Mouse (Mus musculus): ENCODE data around the gene Tmem89. TPM values are rescaled to one million over a fixed set of nuclear protein-coding genes. Genes with fewer than 3 reads are reported as not detected.
A peak's percentile ranks its signal among the peaks of the same experiment; 100 is the strongest.

The Tmem89 gene
- 0.08 TPM in 1 of 2 replicates, not detected in the other for polyA plus RNA-seq (2012; rRNA removed)

DNA sequence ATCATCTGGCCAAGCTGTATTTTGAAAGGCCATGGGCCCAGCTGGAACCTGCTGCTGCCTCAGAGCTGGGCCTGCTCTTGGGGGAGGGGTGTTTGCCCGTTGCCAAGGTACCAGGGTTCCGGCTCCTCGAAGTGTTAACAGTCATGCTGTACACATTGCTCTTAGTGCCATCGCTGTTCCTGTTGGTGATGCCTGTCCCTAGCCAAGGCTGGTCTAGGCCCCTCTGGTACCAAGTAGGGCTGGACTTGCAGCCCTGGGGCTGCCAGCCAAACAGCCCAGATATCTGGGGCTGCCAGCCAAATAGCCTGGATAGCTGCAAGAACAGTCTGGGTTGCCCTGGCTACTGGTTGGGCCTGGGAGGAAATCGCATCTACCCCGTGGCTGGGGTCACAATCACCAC lies at the start of gene Tmem89:
Gene Tmem89, plus strand, starts transcription at position 129 of the 400 bp plus-strand sequence.
- Histone ChIP-seq H3K27ac (ENCODE audit: insufficient read depth, low read depth, low read length) (no peak within 1 kb of the TSS), H3K4me3 (ENCODE audit: insufficient read depth, low read depth, low read length) (no peak within 1 kb of the TSS), H3K36me3 (ENCODE audit: control insufficient read depth, insufficient read depth, low read length) (no peaks in the 10 kb centered on the region), H3K4me1 (ENCODE audit: control insufficient read depth, insufficient read depth, low read length) (no peaks in the 10 kb centered on the region; the same call in 1 of the 2 replicates), H3K27me3 (replicated peaks; ENCODE audit: control insufficient read depth, insufficient read depth, low read length) (no peaks in the 10 kb centered on the region)
- 79% methylated on average over 6 of the region's 6 CpGs for WGBS
- no peak for DNase-seq
- no peak for TF ChIP-seq POLR2A (IDR thresholded peaks at IDR 0.05; ENCODE audit: low read depth, low read length)
- TF ChIP-seq CTCF (conservative IDR thresholded peaks at IDR 0.05; ENCODE audit: insufficient read depth, insufficient read length, low read depth, low read length): no peak

DNA sequence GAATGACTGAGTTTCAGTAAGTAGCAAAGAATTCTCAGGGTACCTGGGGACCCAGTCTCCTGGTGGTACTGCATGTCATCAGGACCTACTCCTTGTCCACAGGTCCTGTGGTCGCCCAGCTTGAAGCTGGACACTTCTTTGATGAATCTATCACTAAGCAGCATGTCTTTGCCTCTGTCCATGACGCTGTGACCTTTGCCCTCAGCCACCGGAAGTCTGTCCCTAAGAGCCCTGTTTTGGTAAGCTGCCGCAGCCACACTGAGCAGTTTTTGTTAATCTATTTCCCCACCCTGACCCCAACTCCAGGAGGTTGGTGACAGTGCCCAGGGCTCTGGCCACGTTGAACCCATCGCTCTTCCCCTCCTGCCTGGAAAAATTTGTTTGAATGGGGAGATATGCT lies 2.1 kb upstream of the Tmem89 start:
- Histone ChIP-seq H3K4me1 (ENCODE audit: control insufficient read depth, insufficient read depth, low read length) (no peaks in the 10 kb centered on the region; the same call in 1 of the 2 replicates), H3K27ac (ENCODE audit: insufficient read depth, low read depth, low read length) (no peak overlapping the region)
- 60% methylated on average over 6 of the region's 6 CpGs for WGBS

DNA sequence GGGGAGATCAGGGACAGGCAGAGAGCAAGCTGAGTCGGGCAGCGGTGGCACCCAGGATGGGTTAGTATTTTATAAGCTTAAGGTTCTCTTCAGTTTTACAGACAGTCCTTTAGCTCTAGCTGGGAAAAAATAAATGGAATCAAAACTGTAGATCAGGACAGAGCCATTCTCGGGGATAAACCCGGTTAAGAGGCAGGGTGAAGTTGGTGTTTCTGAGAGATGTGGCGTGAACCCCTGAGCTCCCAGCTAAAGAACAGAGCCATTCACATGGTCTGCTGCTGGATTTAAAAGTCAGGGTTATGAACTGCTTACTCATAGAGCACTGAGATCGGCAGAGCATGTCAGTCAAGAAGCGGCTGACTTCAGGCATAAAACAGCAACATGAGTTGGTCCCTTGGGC lies 1.3 kb upstream of the Tmem89 start:
- WGBS: 71% methylated on average over 7 of the region's 7 CpGs
- Histone ChIP-seq H3K4me1 (ENCODE audit: control insufficient read depth, insufficient read depth, low read length) (no peaks in the 10 kb centered on the region; the same call in 1 of the 2 replicates), H3K27me3 (replicated peaks; ENCODE audit: control insufficient read depth, insufficient read depth, low read length) (no peaks in the 10 kb centered on the region), H3K4me3 (ENCODE audit: insufficient read depth, low read depth, low read length) (no peak overlapping the region), H3K27ac (ENCODE audit: insufficient read depth, low read depth, low read length) (no peak overlapping the region), H3K36me3 (ENCODE audit: control insufficient read depth, insufficient read depth, low read length) (no peaks in the 10 kb centered on the region)
- no peak for TF ChIP-seq CTCF (conservative IDR thresholded peaks at IDR 0.05; ENCODE audit: insufficient read depth, insufficient read length, low read depth, low read length)
- no peak for TF ChIP-seq POLR2A (IDR thresholded peaks at IDR 0.05; ENCODE audit: low read depth, low read length)
- DNase-seq: no peak

More for the DNA sequence above, 2.1 kb upstream of the Tmem89 start:
- no peak for TF ChIP-seq POLR2A (IDR thresholded peaks at IDR 0.05; ENCODE audit: low read depth, low read length)
- no peak for TF ChIP-seq CTCF (conservative IDR thresholded peaks at IDR 0.05; ENCODE audit: insufficient read depth, insufficient read length, low read depth, low read length)
- H3K36me3 ChIP-seq (ENCODE audit: control insufficient read depth, insufficient read depth, low read length): no peaks in the 10 kb centered on the region
- no peaks in the 10 kb centered on the region for H3K27me3 ChIP-seq (replicated peaks; ENCODE audit: control insufficient read depth, insufficient read depth, low read length)
- H3K4me3 ChIP-seq (ENCODE audit: insufficient read depth, low read depth, low read length): no peak overlapping the region
- peak; percentile 49 for DNase-seq

DNA sequence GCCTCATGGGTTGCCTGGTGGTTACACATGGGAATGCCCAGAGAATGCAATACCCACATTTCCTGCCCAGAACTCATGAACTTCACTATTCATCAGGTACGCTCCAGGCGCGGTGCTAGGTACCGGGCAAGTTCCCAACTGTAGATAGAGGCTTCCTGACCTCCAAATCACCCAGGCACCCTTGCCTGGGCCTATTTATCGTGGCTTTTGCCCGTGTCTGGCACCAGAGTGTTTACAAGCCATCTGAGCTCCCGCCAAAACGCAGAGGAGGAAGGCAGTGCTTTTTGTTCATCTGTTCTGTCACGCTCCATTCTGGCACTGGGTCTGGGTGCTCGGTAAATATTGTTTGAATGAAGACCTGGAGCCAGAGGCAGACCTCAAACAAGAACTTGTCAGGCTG lies 798 bp upstream of the Tmem89 start:
- Histone ChIP-seq H3K27me3 (replicated peaks; ENCODE audit: control insufficient read depth, insufficient read depth, low read length) (no peaks in the 10 kb centered on the region), H3K36me3 (ENCODE audit: control insufficient read depth, insufficient read depth, low read length) (no peaks in the 10 kb centered on the region), H3K4me3 (ENCODE audit: insufficient read depth, low read depth, low read length) (no peak overlapping the region), H3K4me1 (ENCODE audit: control insufficient read depth, insufficient read depth, low read length) (no peaks in the 10 kb centered on the region; the same call in 1 of the 2 replicates), H3K27ac (ENCODE audit: insufficient read depth, low read depth, low read length) (no peak overlapping the region)
- no peak for TF ChIP-seq POLR2A (IDR thresholded peaks at IDR 0.05; ENCODE audit: low read depth, low read length)
- TF ChIP-seq CTCF (conservative IDR thresholded peaks at IDR 0.05; ENCODE audit: insufficient read depth, insufficient read length, low read depth, low read length): no peak
- no peak for DNase-seq
- 88% methylated on average over 10 of the region's 10 CpGs for WGBS

DNA sequence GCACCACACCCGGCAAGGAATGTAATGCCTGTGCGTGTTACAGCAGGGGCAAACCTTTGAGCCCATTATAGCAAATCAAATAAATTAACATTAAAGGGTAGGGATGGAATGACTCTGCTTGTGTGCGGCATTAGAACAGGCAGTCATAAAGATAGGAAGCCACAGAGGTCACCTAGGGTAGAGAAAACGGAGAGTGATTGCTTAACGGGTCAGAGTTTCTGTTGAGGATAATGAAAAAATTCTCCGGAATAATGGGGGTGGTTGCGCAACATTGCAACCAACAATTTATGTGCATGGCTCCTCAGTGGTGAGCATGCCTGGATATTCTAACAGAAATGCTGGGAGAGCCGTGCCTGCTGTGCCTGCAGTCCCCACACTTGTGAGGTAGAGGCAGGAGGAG lies 11.5 kb downstream of the Tmem89 start:
- H3K27me3 ChIP-seq (replicated peaks; ENCODE audit: control insufficient read depth, insufficient read depth, low read length): no peaks in the 10 kb centered on the region
- TF ChIP-seq POLR2A (IDR thresholded peaks at IDR 0.05; ENCODE audit: low read depth, low read length) (no peak), CTCF (conservative IDR thresholded peaks at IDR 0.05; ENCODE audit: insufficient read depth, insufficient read length, low read depth, low read length) (no peak)
- H3K4me3 ChIP-seq (ENCODE audit: insufficient read depth, low read depth, low read length): no peak overlapping the region
- no peaks in the 10 kb centered on the region for H3K36me3 ChIP-seq (ENCODE audit: control insufficient read depth, insufficient read depth, low read length)
- H3K27ac ChIP-seq (ENCODE audit: insufficient read depth, low read depth, low read length): no peak overlapping the region
- 49% methylated on average over 8 of the region's 8 CpGs for WGBS
- DNase-seq: peak; percentile 73
- H3K4me1 ChIP-seq (ENCODE audit: control insufficient read depth, insufficient read depth, low read length): no peaks in the 10 kb centered on the region

DNA sequence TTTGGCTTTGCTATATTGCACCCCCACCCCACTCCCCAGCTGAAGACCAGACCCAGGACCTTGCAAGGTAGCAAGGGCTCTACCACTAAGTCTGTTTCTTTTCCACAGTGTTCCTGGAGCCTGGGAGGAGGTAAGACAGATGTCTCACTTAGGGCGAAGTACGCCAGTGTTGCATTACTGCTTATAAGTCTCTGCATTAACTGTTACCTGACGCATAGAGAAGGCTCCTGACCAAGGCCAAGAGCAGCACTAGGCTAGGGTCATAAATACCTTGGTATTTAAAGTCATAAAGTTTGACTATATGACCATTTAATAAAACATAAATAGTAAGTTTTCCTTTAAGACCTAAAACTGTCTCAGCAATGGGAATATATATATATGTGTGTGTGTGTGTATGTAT lies 14.0 kb downstream of the Tmem89 start:
- H3K27me3 ChIP-seq (replicated peaks; ENCODE audit: control insufficient read depth, insufficient read depth, low read length): no peaks in the 10 kb centered on the region
- 89% methylated on average over 3 of the region's 3 CpGs for WGBS
- H3K27ac ChIP-seq (ENCODE audit: insufficient read depth, low read depth, low read length): no peak overlapping the region
- DNase-seq: no peak
- no peak overlapping the region for H3K4me3 ChIP-seq (ENCODE audit: insufficient read depth, low read depth, low read length)
- no peaks in the 10 kb centered on the region for H3K36me3 ChIP-seq (ENCODE audit: control insufficient read depth, insufficient read depth, low read length)
- TF ChIP-seq CTCF (conservative IDR thresholded peaks at IDR 0.05; ENCODE audit: insufficient read depth, insufficient read length, low read depth, low read length): no peak
- TF ChIP-seq POLR2A (IDR thresholded peaks at IDR 0.05; ENCODE audit: low read depth, low read length): no peak
- H3K4me1 ChIP-seq (ENCODE audit: control insufficient read depth, insufficient read depth, low read length): no peaks in the 10 kb centered on the region

DNA sequence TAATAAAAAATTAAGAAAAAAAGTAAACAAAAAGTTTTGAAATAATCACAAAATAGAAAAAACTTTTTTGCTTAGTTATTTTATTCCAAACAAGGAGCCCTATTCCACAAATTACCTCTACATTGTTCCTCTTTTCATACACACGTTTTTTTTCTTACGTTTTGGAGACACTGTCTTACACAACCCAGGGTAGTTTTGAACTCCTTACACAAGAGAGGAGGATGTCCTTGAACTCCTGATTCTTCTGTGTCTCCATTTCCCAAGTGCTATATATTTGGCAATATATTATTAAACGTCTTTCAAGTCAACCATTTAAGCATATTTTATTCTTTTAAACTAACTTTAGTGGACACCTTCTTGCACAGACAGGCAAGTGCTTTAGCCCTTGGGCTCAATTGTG lies 21.6 kb downstream of the Tmem89 start:
- Histone ChIP-seq H3K36me3 (ENCODE audit: control insufficient read depth, insufficient read depth, low read length) (peaks cover 1% of the 10 kb centered on the region), H3K4me1 (ENCODE audit: control insufficient read depth, insufficient read depth, low read length) (peaks cover 5% of the 10 kb centered on the region; the same call in 1 of the 2 replicates), H3K4me3 (ENCODE audit: insufficient read depth, low read depth, low read length) (no peak overlapping the region), H3K27me3 (replicated peaks; ENCODE audit: control insufficient read depth, insufficient read depth, low read length) (no peaks in the 10 kb centered on the region), H3K27ac (ENCODE audit: insufficient read depth, low read depth, low read length) (no peak overlapping the region)
- DNase-seq: no peak
- TF ChIP-seq CTCF (conservative IDR thresholded peaks at IDR 0.05; ENCODE audit: insufficient read depth, insufficient read length, low read depth, low read length) (no peak), POLR2A (IDR thresholded peaks at IDR 0.05; ENCODE audit: low read depth, low read length) (no peak)
- WGBS: 18% methylated on average over 3 of the region's 3 CpGs
